Mouse (Mus musculus): ENCODE measurements around the gene Gatm. TPM values are rescaled to one million over a fixed set of nuclear protein-coding genes. Genes with fewer than 3 reads are reported as not detected.
A peak's percentile ranks its signal among the peaks of the same experiment; 100 is the strongest.

Gene Gatm
- total and polyA plus RNA-seq, 2 experiments from 2014 or later = 47.6 to 59.7 TPM

GRCm38 (mm10) chr2:122608820-122609219 lies 2.3 kb downstream of the Gatm start:
- no peaks in the 10 kb centered on the region for H3K9me3 ChIP-seq (ENCODE audit: low read length)
- no peaks in the 10 kb centered on the region for H3K27me3 ChIP-seq (ENCODE audit: insufficient read depth, low read length)
- H3K36me3 ChIP-seq (ENCODE audit: insufficient read depth) = no peaks in the 10 kb centered on the region; the same call in 1 of the 2 replicates
- DNase-seq (no peak), ATAC-seq (no peak)
- H3K4me2 ChIP-seq (ENCODE audit: low read depth) = no peak overlapping the region
- H3K4me1 ChIP-seq (ENCODE audit: insufficient read depth) = no peaks in the 10 kb centered on the region; the same call in 1 of the 2 replicates
- H3K4me3 ChIP-seq (ENCODE audit: low read depth, low read length) = no peak overlapping the region
- no peak for TF ChIP-seq CTCF (IDR thresholded peaks at IDR 0.05; ENCODE audit: low read depth)
- no peak overlapping the region for H3K9ac ChIP-seq
- WGBS = 83% methylated on average over 9 of the region's 9 CpGs
- H3K27ac ChIP-seq (ENCODE audit: low read depth, low read length) = no peak overlapping the region

- 74% methylated on average over 5 of the region's 5 CpGs for WGBS
Measured at GRCm38 (mm10) chr2:122605829-122606228, 5.3 kb downstream of the Gatm start.

GRCm38 (mm10) chr2:122601354-122601753 lies 9.7 kb downstream of the Gatm start:
- 66% methylated on average over 2 of the region's 2 CpGs for whole genome bisulfite sequencing
- ATAC-seq = no peak
- no peaks in the 10 kb centered on the region for H3K4me1 ChIP-seq (ENCODE audit: insufficient read depth)

More at GRCm38 (mm10) chr2:122605829-122606228, 5.3 kb downstream of the Gatm start:
- ATAC-seq (peak; percentile 81), DNase-seq (no peak)
- Histone ChIP-seq H3K9me3 (ENCODE audit: low read length) (no peaks in the 10 kb centered on the region), H3K4me2 (ENCODE audit: low read depth) (no peak overlapping the region), H3K4me3 (ENCODE audit: low read depth, low read length) (no peak overlapping the region), H3K27me3 (ENCODE audit: insufficient read depth, low read length) (no peaks in the 10 kb centered on the region), H3K9ac (no peak overlapping the region), H3K36me3 (ENCODE audit: insufficient read depth) (no peaks in the 10 kb centered on the region; the same call in 1 of the 2 replicates), H3K27ac (ENCODE audit: low read depth, low read length) (no peak overlapping the region), H3K4me1 (ENCODE audit: insufficient read depth) (no peaks in the 10 kb centered on the region)
- TF ChIP-seq CTCF (IDR thresholded peaks at IDR 0.05; ENCODE audit: low read depth) = no peak

GRCm38 (mm10) chr2:122599736-122600135 lies 11.4 kb downstream of the Gatm start:
- peaks cover 6% of the 10 kb centered on the region for H3K36me3 ChIP-seq (ENCODE audit: insufficient read depth)
- H3K4me2 ChIP-seq (ENCODE audit: low read depth) = no peak overlapping the region
- no peak overlapping the region for H3K9ac ChIP-seq
- ATAC-seq (no peak), DNase-seq (no peak)
- no peak overlapping the region for H3K4me3 ChIP-seq (ENCODE audit: low read depth, low read length)
- TF ChIP-seq CTCF (IDR thresholded peaks at IDR 0.05; ENCODE audit: low read depth) = no peak
- WGBS = 86% methylated on average over 2 of the region's 2 CpGs
- H3K27me3 ChIP-seq (ENCODE audit: insufficient read depth, low read length) = no peaks in the 10 kb centered on the region
- H3K9me3 ChIP-seq (ENCODE audit: low read length) = no peaks in the 10 kb centered on the region
- H3K27ac ChIP-seq (ENCODE audit: low read depth, low read length) = no peak overlapping the region
- no peaks in the 10 kb centered on the region for H3K4me1 ChIP-seq (ENCODE audit: insufficient read depth)

More at GRCm38 (mm10) chr2:122601354-122601753, 9.7 kb downstream of the Gatm start:
- Histone ChIP-seq H3K36me3 (ENCODE audit: insufficient read depth) (peaks cover 6% of the 10 kb centered on the region), H3K27ac (ENCODE audit: low read depth, low read length) (no peak overlapping the region), H3K27me3 (ENCODE audit: insufficient read depth, low read length) (no peaks in the 10 kb centered on the region), H3K9ac (no peak overlapping the region), H3K4me3 (ENCODE audit: low read depth, low read length) (no peak overlapping the region), H3K9me3 (ENCODE audit: low read length) (no peaks in the 10 kb centered on the region), H3K4me2 (ENCODE audit: low read depth) (no peak overlapping the region)
- TF ChIP-seq CTCF (IDR thresholded peaks at IDR 0.05; ENCODE audit: low read depth) = no peak
- DNase-seq = no peak

- DNase-seq = no peak
- no peak overlapping the region for H3K27ac ChIP-seq (ENCODE audit: low read depth, low read length)
- no peaks in the 10 kb centered on the region for H3K27me3 ChIP-seq (ENCODE audit: insufficient read depth, low read length)
- H3K36me3 ChIP-seq (ENCODE audit: insufficient read depth) = peaks cover 6% of the 10 kb centered on the region
- no peak for TF ChIP-seq CTCF (IDR thresholded peaks at IDR 0.05; ENCODE audit: low read depth)
- WGBS = 93% methylated on average over 16 of the region's 16 CpGs
- no peak overlapping the region for H3K9ac ChIP-seq
- no peaks in the 10 kb centered on the region for H3K9me3 ChIP-seq (ENCODE audit: low read length)
- H3K4me2 ChIP-seq (ENCODE audit: low read depth) = no peak overlapping the region
- no peak for ATAC-seq
- H3K4me3 ChIP-seq (ENCODE audit: low read depth, low read length) = no peak overlapping the region
- H3K4me1 ChIP-seq (ENCODE audit: insufficient read depth) = no peaks in the 10 kb centered on the region
Measured at GRCm38 (mm10) chr2:122595461-122595860, 15.6 kb downstream of the Gatm start.

- no peak overlapping the region for H3K4me2 ChIP-seq (ENCODE audit: low read depth)
- DNase-seq (no peak), ATAC-seq (no peak)
- 73% methylated on average over 2 of the region's 2 CpGs for WGBS
- H3K9ac ChIP-seq = no peak overlapping the region
- H3K27ac ChIP-seq (ENCODE audit: low read depth, low read length) = no peak overlapping the region
- no peaks in the 10 kb centered on the region for H3K4me1 ChIP-seq (ENCODE audit: insufficient read depth)
- H3K27me3 ChIP-seq (ENCODE audit: insufficient read depth, low read length) = no peaks in the 10 kb centered on the region
- no peak overlapping the region for H3K4me3 ChIP-seq (ENCODE audit: low read depth, low read length)
- no peak for TF ChIP-seq CTCF (IDR thresholded peaks at IDR 0.05; ENCODE audit: low read depth)
- H3K9me3 ChIP-seq (ENCODE audit: low read length) = no peaks in the 10 kb centered on the region
- H3K36me3 ChIP-seq (ENCODE audit: insufficient read depth) = no peaks in the 10 kb centered on the region
Measured at GRCm38 (mm10) chr2:122591213-122591612, 19.9 kb downstream of the Gatm start.

GRCm38 (mm10) chr2:122590351-122590750 lies 20.8 kb downstream of the Gatm start:
- no peaks in the 10 kb centered on the region for H3K36me3 ChIP-seq (ENCODE audit: insufficient read depth)
- ATAC-seq (no peak), DNase-seq (no peak)
- no peak overlapping the region for H3K9ac ChIP-seq
- H3K27me3 ChIP-seq (ENCODE audit: insufficient read depth, low read length) = no peaks in the 10 kb centered on the region
- WGBS = 83% methylated on average over 1 of the region's 1 CpGs
- no peaks in the 10 kb centered on the region for H3K9me3 ChIP-seq (ENCODE audit: low read length)
- no peak overlapping the region for H3K4me2 ChIP-seq (ENCODE audit: low read depth)
- no peak overlapping the region for H3K27ac ChIP-seq (ENCODE audit: low read depth, low read length)
- H3K4me3 ChIP-seq (ENCODE audit: low read depth, low read length) = no peak overlapping the region
- H3K4me1 ChIP-seq (ENCODE audit: insufficient read depth) = no peaks in the 10 kb centered on the region
- no peak for TF ChIP-seq CTCF (IDR thresholded peaks at IDR 0.05; ENCODE audit: low read depth)

All from forebrain, postnatal 0 days (tissue).